ENCODE assay signal across 21 mouse cellular contexts in the genomic region with DNA sequence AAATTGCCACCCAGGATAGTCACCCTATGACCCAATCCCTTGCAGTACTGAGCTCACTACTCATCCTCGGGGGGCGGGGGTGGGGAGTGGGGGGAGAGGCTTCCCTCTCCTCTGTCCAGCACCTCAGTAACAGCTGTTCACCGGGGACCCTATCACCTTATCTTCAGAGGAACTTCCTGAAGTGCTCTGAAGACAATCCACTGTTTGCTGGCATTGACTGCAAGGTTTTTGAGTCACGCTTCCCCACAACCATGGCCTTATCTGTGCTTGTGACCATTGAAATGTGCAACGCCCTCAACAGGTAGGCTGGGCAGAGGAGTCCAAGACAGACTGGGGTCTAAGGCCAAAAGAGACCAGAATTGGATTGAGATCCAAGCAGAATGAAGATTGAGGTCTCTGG. TPM values are rescaled to one million over a fixed set of nuclear protein-coding genes. Genes with fewer than 3 reads are reported as not detected.
DNase-seq lines count a peak whose midpoint lies in the region; ATAC-seq and TF ChIP-seq lines count a peak whose summit lies in the region.
"Had no signal": no experiment of that assay in that cellular context is flagged by ENCODE, and none has a peak within 500 bp of the region (broad histone marks: within the 10 kb centered on the region; RNA-seq: fewer than 3 reads in every experiment).

No protein-coding gene starts in this region.

- peak; percentile 19; the same call in 1 of the 2 replicates for ATAC-seq in G1E (ENCODE audit: extremely low read depth, insufficient number of reproducible peaks, low FRiP score, poor library complexity, severe bottlenecking)
- peak; percentile 9; the same call in 1 of the 2 replicates for ATAC-seq in stomach, postnatal 0 days (ENCODE audit: low FRiP score, low TSS enrichment)
- no peak for ATAC-seq in forebrain, postnatal 0 days
- ATAC-seq: CD4-positive, CD25-positive, alpha-beta regulatory T cell, adult 4 months; forebrain, embryonic 13.5 days; forebrain, embryonic 15.5 days had no signal

- TF ChIP-seq CTCF in G1E (IDR thresholded peaks at IDR 0.05; ENCODE audit: low read depth, low read length) = no peak
- TF ChIP-seq CTCF in stomach, postnatal 0 days (IDR thresholded peaks at IDR 0.05; ENCODE audit: low read depth) = no peak
- no peak for TF ChIP-seq CTCF in forebrain, postnatal 0 days (IDR thresholded peaks at IDR 0.05; ENCODE audit: low read depth)

- peaks cover 29% of the 10 kb centered on the region for H3K27me3 ChIP-seq in G1E (ENCODE audit: insufficient read depth, low read length)
- H3K27me3 ChIP-seq in stomach, postnatal 0 days (ENCODE audit: control insufficient read depth, insufficient read depth, low read length) = no peaks in the 10 kb centered on the region
- no peaks in the 10 kb centered on the region for H3K27me3 ChIP-seq in forebrain, postnatal 0 days (ENCODE audit: insufficient read depth, low read length)
- H3K27me3 ChIP-seq: CH12.LX; embryonic facial prominence, embryonic 12.5 days; forebrain, embryonic 13.5 days; forebrain, embryonic 15.5 days had no signal

- WGBS in stomach, postnatal 0 days = 70% methylated on average over 5 of the region's 5 CpGs
- 86% methylated on average over 5 of the region's 5 CpGs for WGBS in forebrain, postnatal 0 days

- no peaks in the 10 kb centered on the region for H3K9me3 ChIP-seq in G1E (replicated peaks)
- no peaks in the 10 kb centered on the region for H3K9me3 ChIP-seq in stomach, postnatal 0 days (ENCODE audit: control insufficient read depth, low read length)
- H3K9me3 ChIP-seq in forebrain, postnatal 0 days (ENCODE audit: low read length) = no peaks in the 10 kb centered on the region
- H3K9me3 ChIP-seq: embryonic facial prominence, embryonic 10.5 days; embryonic facial prominence, embryonic 12.5 days; forebrain, embryonic 13.5 days; forebrain, embryonic 15.5 days had no signal

- no peak overlapping the region for H3K4me2 ChIP-seq in stomach, postnatal 0 days (replicated peaks; ENCODE audit: low read depth)
- no peak overlapping the region for H3K4me2 ChIP-seq in forebrain, postnatal 0 days (ENCODE audit: low read depth)
- H3K4me2 ChIP-seq: embryonic facial prominence, embryonic 12.5 days; forebrain, embryonic 13.5 days; forebrain, embryonic 15.5 days had no signal

- H3K4me1 ChIP-seq in G1E (ENCODE audit: insufficient read depth, low read depth, low read length) = peaks cover 14% of the 10 kb centered on the region
- peaks cover 6% of the 10 kb centered on the region; the same call in 1 of the 2 replicates for H3K4me1 ChIP-seq in stomach, postnatal 0 days (replicated peaks; ENCODE audit: control insufficient read depth, insufficient read depth)
- H3K4me1 ChIP-seq in forebrain, postnatal 0 days (ENCODE audit: insufficient read depth) = no peaks in the 10 kb centered on the region
- H3K4me1 ChIP-seq: embryonic facial prominence, embryonic 12.5 days; forebrain, embryonic 13.5 days; forebrain, embryonic 15.5 days had no signal

- no peak overlapping the region for H3K4me3 ChIP-seq in G1E (ENCODE audit: low read depth, low read length)
- no peak overlapping the region for H3K4me3 ChIP-seq in stomach, postnatal 0 days (ENCODE audit: low read depth, low read length)
- no peak overlapping the region for H3K4me3 ChIP-seq in forebrain, postnatal 0 days (ENCODE audit: low read depth, low read length)
- H3K4me3 ChIP-seq: embryonic facial prominence, embryonic 10.5 days; embryonic facial prominence, embryonic 12.5 days; forebrain, embryonic 13.5 days; forebrain, embryonic 15.5 days had no signal

- TF ChIP-seq EP300 in stomach, postnatal 0 days (optimal IDR thresholded peaks at IDR 0.05) = no peak

- DNase-seq in 416B (ENCODE audit: low read depth) = peak; percentile 54
- DNase-seq in G1E (ENCODE audit: low spot score) = no peak
- DNase-seq in MEL-GATA-1-ER (ENCODE audit: extremely low read depth, low read depth) = peak; percentile 38
- DNase-seq in stomach, postnatal 0 days (ENCODE audit: low spot score) = no peak
- no peak for DNase-seq in adrenal gland, postnatal 25 days
- no peak for DNase-seq in kidney, adult 11 months
- DNase-seq in forebrain, postnatal 0 days = no peak
- DNase-seq: adrenal gland, adult 2 months; adrenal gland, postnatal 10 days; adrenal gland, postnatal 36 days; cerebellum, adult 11-12 months; cerebellum, adult 2 months; cerebellum, adult 9-10 months; cerebellum, postnatal 10 days; cerebellum, postnatal 25 days had no signal

- H3K36me3 ChIP-seq in G1E (replicated peaks) = peaks cover 35% of the 10 kb centered on the region
- H3K36me3 ChIP-seq in stomach, postnatal 0 days (ENCODE audit: control insufficient read depth, insufficient read depth, low read length) = no peaks in the 10 kb centered on the region
- H3K36me3 ChIP-seq in forebrain, postnatal 0 days (ENCODE audit: insufficient read depth) = no peaks in the 10 kb centered on the region
- H3K36me3 ChIP-seq: embryonic facial prominence, embryonic 10.5 days; embryonic facial prominence, embryonic 12.5 days; forebrain, embryonic 15.5 days had no signal

- no peak overlapping the region for H3K9ac ChIP-seq in stomach, postnatal 0 days (ENCODE audit: low read length)
- H3K9ac ChIP-seq in forebrain, postnatal 0 days = no peak overlapping the region
- H3K9ac ChIP-seq: embryonic facial prominence, embryonic 12.5 days; forebrain, embryonic 13.5 days; forebrain, embryonic 15.5 days had no signal

- H3K27ac ChIP-seq in stomach, postnatal 0 days (replicated peaks) = no peak overlapping the region
- H3K27ac ChIP-seq in forebrain, postnatal 0 days (ENCODE audit: low read depth, low read length) = no peak overlapping the region
- H3K27ac ChIP-seq: embryonic facial prominence, embryonic 10.5 days; embryonic facial prominence, embryonic 12.5 days; forebrain, embryonic 13.5 days; forebrain, embryonic 15.5 days had no signal

RNA-seq across cellular contexts. Expression of gene P2rx1, which starts 11.1 kb away (rescaled TPM):
- total RNA-seq in G1E (2014; fragmentation: Nextera tagmentation) (11.4 and 12.0 TPM in 2 replicates), G1E (2017) (46.9 and 53.7 TPM in 2 replicates)
- polyA plus RNA-seq in G1E (2012) = 11.7 and 14.8 TPM in 2 replicates
- 0.97 and 0.98 TPM in 2 replicates for polyA plus RNA-seq in stomach, postnatal 0 days (2015; fragmentation: Nextera tagmentation; extraction: Ambion mirVana)
- total RNA-seq in adrenal gland, postnatal 25 days (2021) = 0.15 TPM in 1 of 2 replicates, not detected in the other
- 0.08 and 2.0 TPM in 2 replicates for total RNA-seq in forebrain, postnatal 0 days (2014; rRNA removed)
- polyA plus RNA-seq in forebrain, postnatal 0 days (2015; fragmentation: Nextera tagmentation; extraction: Ambion mirVana) = 0.19 and 0.25 TPM in 2 replicates

RNA-seq across cellular contexts. Expression of gene Atp2a3, which starts 26.8 kb away (rescaled TPM):
- total RNA-seq in G1E (2014; fragmentation: Nextera tagmentation) (56.9 and 63.9 TPM in 2 replicates), G1E (2017) (79.9 and 101 TPM in 2 replicates)
- 79.0 and 95.8 TPM in 2 replicates for polyA plus RNA-seq in G1E (2012)
- 19.6 and 21.9 TPM in 2 replicates for polyA plus RNA-seq in stomach, postnatal 0 days (2015; fragmentation: Nextera tagmentation; extraction: Ambion mirVana)
- total RNA-seq in adrenal gland, postnatal 25 days (2021) = 5.4 and 6.3 TPM in 2 replicates
- total RNA-seq in forebrain, postnatal 0 days (2014; rRNA removed) = 1.5 and 1.6 TPM in 2 replicates
- 1.7 and 2.4 TPM in 2 replicates for polyA plus RNA-seq in forebrain, postnatal 0 days (2015; fragmentation: Nextera tagmentation; extraction: Ambion mirVana)

RNA-seq across cellular contexts. Expression of gene Camkk1, which starts 31.0 kb away (rescaled TPM):
- total RNA-seq in G1E (2014; fragmentation: Nextera tagmentation) = 1.9 and 4.2 TPM in 2 replicates
- 13.1 and 13.8 TPM in 2 replicates for total RNA-seq in G1E (2017)
- polyA plus RNA-seq in G1E (2012) = 8.9 and 9.9 TPM in 2 replicates
- polyA plus RNA-seq in stomach, postnatal 0 days (2015; fragmentation: Nextera tagmentation; extraction: Ambion mirVana) = 6.7 and 7.1 TPM in 2 replicates
- total RNA-seq in adrenal gland, postnatal 25 days (2021) = 2.6 and 3.1 TPM in 2 replicates
- 24.2 and 26.3 TPM in 2 replicates for total RNA-seq in forebrain, postnatal 0 days (2014; rRNA removed)
- polyA plus RNA-seq in forebrain, postnatal 0 days (2015; fragmentation: Nextera tagmentation; extraction: Ambion mirVana) = 22.9 and 25.1 TPM in 2 replicates

RNA-seq across cellular contexts. Expression of gene Ncbp3, which starts 59.8 kb away (rescaled TPM):
- total RNA-seq in G1E (2014; fragmentation: Nextera tagmentation) (23.9 and 25.0 TPM in 2 replicates), G1E (2017) (20.0 and 24.2 TPM in 2 replicates)
- polyA plus RNA-seq in G1E (2012) = 11.2 and 13.3 TPM in 2 replicates
- polyA plus RNA-seq in stomach, postnatal 0 days (2015; fragmentation: Nextera tagmentation; extraction: Ambion mirVana) = 4.9 TPM in 2 replicates
- 10.8 and 15.1 TPM in 2 replicates for total RNA-seq in adrenal gland, postnatal 25 days (2021)
- 8.5 and 11.0 TPM in 2 replicates for total RNA-seq in forebrain, postnatal 0 days (2014; rRNA removed)
- 3.6 and 6.1 TPM in 2 replicates for polyA plus RNA-seq in forebrain, postnatal 0 days (2015; fragmentation: Nextera tagmentation; extraction: Ambion mirVana)

Comparison
In these comparisons a context has a peak if more than half of its experiments do, and no peak if none do; other contexts are left out.
1. DNase-seq: peak in 416B (single experiment) and MEL-GATA-1-ER (single experiment); none in G1E (single experiment), stomach, postnatal 0 days (single experiment), adrenal gland, postnatal 25 days (single experiment), kidney, adult 11 months (single experiment) and forebrain, postnatal 0 days (single experiment).